Mouse (Mus musculus) embryo, embryonic 10.5 days (tissue): ENCODE data around the gene Ifi203.
"Not testable (repeated sequence)": the region's sequence is repeated elsewhere in the genome, so short reads cannot be mapped to it uniquely, and the experiment has no call there.

ENCODE experiments used
- DNase-seq: peaks from one replicate; pipeline ENCODE4 v3.0.0-alpha.2; 2015; ENCODE audit warnings: low spot score

Ifi203 gene

DNA sequence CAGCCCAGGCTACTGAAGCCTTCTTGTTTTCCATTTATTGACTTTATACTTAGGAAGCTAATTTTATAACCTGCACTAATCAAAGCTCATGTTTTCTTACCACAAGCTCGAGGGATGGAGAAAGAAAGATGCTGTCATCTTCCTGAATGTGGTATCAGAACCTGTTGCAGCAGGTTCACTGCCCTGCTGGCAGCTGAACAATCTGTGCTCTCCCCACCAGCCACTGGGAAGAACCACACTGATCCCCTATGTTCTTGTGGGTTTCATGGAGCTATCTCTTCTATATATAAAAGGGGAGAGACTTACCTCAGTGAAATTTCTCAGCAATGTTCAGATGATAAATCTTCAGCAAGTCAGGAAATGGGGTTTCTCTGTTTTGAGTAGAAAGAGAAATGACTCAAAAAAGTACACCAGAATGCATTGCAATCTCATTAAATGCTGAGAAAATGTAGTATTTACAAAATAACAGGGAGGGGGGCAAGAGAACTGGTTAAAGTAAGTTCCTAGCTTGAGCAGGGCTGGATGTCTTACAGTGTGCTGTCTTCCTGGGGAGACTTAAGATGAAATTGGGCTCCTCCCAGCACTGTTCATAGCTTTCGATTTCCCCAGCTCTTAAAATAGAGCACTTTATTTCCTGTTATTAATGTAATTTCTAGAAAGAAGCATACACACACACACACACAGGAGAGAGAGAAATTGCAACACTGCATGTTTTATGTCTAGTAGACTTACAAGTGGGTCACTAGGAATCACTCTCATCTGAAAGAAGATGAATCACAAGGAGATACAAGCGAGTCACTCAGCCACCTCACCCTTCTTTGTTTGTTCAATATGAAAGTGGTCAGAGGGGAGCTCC, at the start of gene Ifi203, which contains the start of gene Mndal:
Gene Ifi203, minus strand, starts transcription at position 749 of the 856 bp plus-strand sequence.
Gene Mndal, minus strand, starts transcription at position 568 of the 856 bp plus-strand sequence.
- not testable (repeated sequence) for DNase-seq

DNA sequence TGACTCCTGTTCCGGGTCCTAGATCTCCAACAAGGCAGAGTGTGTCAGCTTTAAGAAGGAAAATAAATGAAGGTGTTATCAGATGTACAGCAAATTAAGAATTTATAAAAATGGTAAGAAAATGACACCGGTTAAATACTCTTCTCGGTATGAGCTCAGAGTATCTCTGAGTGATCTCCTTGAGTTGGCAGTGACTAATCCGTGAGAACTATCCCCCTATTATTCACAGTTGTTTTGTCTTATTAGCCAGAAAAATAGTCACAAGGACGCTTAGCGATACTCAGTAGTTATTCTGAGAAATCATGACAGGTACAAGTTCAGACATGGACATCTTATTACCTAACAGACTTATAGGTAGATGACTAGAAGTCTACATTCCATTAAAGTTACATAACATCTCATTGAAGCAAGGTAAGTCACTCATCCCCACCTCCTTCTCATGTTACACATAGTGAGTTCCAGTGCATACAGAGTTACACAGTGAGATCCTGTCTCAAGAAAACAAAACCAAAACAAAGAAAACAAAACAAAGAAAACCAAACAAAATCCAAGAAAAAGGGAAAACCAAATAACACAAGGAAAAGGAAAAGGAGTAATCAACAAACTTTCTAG, 40.3 kb upstream of the Ifi203 start, which contains the start of gene Ifi202b:
Gene Ifi202b, minus strand, starts transcription at position 51 of the 612 bp plus-strand sequence.
- not testable (repeated sequence) for DNase-seq

DNA sequence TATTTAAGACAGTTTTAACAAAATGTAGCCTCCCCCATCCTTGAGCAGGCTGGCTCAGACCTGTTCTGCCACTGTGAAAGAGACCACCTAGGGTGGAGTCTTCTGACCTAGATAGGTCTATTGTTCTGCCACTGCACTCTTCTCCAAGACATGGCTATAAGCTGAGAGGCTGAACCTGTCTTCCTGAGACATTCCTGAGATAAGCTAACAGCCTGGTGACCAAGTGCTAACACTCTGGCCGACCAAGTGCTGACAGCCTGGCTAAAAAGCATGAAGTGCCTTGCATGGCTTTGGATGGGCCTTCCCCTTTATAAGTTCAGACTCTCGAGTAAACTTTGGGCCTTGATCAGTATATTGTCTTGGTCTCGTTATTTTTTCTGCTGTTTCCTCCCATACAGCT, 38.6 kb upstream of the Ifi203 start:
- DNase-seq, result not testable (repeated sequence)

DNA sequence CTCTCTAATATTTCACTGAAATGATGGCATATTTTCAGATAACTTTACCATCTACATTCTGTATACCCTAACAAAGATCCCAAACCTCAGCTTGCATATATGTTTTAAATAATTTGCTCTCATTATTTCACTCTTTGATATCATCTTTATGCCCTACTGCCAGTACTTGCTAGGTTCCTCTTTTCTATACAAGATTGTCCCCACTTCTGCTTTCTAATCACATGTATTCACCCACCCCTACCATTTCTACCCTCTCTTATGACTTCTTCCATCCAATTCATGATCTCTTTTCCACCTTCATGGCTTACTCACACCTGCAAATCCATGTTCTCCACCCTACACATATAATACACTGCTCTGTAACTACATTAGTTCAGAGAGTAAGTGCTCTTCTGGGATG, 35.1 kb upstream of the Ifi203 start:
- no peak for DNase-seq

DNA sequence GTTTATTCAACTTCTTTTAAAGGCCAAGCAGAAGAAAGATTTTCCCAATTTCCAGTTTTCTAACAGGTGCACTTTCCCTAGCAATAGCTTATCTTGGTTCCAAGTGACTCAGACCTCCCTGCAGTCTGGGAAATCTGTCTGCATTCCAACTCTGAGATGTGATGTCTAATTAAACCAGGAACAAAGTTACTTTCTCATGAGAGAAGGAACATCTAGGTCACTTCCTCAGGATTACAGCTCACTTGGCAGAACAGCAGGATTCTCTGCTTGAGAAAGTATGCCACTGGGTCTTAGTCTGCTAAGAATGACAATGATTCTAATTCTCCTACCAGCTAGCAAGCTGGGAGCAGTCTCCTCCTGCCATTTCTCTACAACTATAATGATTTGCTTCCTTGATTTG, 30.6 kb upstream of the Ifi203 start:
- no peak for DNase-seq

DNA sequence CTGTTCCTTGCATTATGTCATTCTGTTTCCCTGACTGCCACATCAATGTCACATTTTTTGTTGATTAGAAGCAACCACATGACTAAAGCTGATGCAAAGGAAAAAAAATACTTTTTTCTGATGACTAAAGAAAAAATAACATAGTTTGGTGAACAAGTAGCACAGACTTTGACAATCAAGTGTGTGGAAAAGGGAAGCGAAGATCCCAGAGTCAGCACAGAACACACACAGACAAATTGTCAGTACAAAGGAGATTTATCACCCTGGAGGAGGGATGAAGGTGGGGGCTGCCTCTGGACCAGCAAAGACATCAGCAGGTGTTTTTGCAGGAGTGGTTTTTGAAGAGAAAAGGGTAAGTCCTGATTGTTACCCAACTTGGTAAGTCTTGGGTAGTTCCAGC, 19.0 kb upstream of the Ifi203 start:
- DNase-seq, result not testable (repeated sequence)

DNA sequence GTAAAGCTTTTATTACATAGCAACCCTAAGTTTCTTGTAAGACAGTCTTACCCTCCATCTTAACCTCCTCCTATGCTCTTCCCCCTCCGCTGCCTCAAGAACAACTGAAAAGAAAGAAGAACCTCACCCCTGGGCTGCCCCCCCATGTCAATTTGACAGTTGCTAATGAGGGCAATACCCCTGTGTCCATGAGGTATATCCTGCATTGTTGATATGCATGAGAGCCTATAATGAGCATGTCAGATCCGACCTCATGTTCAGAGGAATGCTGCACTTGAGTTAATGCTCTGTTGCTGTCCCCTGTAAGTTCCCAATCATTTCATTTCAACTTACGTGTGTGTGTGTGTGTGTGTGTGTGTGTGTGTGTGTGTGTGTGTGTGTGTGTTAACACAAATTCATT, 17.5 kb upstream of the Ifi203 start:
- not testable (repeated sequence) for DNase-seq

DNA sequence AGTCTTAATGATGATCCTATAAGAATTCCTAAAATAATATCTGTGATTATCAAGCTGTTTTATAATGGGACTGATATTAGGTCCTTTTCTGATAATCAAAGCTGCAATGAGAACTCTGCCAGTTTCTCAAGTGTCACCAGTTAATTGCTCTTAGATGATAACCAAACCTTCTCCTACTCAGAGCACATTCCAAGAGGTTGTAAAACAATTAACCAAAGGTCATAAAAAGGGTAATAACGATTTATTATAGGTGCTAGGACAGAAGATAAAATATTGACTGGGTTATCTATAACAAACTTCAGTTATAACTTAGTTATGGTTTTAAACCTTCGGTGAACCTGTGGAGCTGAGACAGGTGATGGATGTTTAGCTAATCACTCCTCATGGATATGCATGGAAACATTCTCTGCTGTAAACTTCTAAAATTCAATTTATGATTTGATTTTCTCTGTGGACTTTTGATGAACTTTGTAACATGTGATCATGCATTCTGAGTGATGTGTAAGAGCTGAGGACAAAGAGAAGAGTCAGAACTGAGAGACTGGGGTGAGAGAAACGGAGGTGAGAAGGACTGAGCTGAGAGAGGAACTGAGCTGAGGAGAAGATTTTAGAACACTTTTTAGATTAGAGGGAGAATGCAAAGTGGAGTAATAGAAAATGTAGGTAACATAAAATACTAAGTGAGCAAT, 13.5 kb upstream of the Ifi203 start:
- DNase-seq, result not testable (repeated sequence)

DNA sequence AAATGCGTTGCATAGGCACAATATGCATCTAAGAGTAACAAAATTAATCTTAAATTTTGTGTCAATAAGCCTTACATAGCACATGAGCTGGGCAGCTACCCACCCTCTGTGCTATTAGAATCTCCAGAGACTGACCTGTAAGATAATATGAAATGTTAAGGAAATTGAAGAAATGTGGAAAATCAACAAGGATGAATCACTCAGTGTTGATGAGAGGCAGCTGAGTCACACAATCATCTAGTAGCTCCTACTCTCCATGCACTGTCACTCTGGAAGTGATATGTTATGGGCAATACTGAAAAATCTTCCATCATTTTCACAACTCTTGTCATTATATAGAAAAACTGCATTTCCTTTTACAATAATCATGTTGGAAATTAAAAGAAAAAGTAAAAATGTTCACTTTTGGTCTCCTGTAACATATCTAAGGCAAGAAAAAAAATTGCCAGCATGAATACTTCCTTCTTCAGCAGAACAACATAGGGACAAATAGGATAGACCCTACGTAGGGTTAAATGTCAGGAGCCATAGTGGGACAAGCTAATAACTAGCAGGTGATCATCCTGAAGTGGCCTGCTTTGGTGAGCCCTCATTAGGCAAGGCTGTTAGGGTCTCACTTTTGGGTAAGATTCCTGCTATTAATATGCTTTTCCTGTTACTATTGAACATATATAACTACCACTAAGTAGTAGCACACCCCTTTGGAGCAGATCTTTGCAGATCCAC, 12.8 kb upstream of the Ifi203 start:
- no peak for DNase-seq

DNA sequence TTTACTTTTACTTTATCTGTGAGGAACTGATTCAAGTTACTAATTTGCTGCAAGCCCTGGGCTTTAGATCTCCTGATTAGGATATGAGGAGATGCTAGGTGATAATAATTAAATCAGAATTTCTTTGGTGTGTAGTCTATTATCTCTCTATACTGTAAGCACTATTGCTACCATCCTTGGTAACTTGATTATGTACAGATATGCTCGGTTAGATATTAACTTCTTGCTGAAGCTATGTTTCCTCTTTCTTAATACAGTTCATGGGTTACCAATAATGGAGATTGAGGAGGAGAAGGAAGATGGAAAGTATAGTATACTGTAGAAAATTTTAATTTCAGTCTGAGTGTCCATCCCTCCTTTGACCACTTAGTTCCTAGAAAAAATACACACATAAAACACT, 11.1 kb upstream of the Ifi203 start:
- DNase-seq, result no peak

DNA sequence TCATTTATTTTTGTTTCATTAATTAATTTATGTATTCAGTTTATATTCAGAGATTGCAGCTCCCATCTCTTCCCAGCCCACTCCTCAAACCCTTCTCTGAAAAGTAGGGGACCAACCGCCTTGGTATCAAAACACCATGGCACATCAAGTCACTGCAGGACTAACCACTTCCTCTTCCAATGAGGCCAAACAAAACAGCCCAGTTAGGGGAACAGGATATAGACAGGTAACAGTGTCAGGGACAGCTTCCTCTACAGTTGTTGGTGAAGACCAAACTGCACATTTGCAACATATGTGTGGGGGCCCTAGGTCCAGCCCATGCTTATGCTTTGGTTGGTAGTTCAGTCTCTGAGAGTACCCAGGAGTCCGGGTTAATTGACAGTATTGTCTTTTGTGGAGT, 6.6 kb upstream of the Ifi203 start:
- DNase-seq, result not testable (repeated sequence)

DNA sequence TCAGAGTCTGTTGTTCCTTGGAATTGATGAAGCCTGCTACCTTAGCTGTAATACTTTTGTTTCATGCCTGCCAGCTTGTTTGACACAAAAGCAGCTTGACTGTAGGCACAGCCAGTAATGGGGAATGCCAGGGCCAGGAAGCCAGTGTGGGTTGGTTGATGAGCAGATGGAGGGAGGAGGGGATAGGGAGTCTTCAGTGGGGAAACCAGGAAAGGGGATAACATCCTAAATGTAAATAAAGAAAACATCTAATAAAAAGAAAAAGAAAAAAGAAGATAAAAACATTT, 251 bp upstream of the Ifi203 start:
- DNase-seq, result not testable (repeated sequence)

DNA sequence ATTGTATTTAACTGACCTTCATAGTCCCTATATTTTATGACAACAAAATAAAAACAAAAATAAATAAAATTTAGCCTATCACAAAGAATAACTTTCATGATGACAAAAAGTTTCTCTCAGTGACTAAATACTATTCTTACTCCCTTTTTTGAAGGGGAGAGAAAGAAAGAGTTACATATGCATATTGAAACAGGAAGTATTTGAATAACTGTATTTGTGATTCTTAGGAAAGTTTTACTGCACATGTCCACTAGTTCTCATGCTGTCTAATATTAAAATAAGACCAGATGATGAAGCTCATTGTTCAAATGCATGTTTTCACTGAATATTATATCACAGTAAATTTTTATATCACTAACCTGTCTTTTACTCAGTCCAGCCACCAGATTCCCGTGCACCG, 950 bp downstream of the Ifi203 start:
- not testable (repeated sequence) for DNase-seq

DNA sequence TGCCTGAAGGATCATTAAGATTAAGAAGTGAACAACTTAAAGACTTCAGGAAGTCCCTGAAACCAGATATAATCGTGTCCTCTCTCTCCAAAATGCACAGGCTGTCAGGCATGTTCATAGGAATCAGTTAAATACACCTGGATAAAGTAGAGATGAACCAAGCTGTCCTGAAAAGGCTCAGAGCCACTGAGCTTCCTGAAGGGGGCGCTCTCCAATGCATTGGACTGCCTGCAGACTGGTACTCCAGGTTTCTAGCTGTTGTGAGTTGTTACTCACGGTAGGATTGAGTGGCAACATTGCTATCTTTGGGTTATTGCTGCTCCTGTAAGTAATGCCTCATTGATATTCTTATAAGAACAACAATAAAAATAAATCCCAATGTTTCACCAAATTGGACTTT, 23.2 kb downstream of the Ifi203 start:
- DNase-seq, result not testable (repeated sequence)

DNA sequence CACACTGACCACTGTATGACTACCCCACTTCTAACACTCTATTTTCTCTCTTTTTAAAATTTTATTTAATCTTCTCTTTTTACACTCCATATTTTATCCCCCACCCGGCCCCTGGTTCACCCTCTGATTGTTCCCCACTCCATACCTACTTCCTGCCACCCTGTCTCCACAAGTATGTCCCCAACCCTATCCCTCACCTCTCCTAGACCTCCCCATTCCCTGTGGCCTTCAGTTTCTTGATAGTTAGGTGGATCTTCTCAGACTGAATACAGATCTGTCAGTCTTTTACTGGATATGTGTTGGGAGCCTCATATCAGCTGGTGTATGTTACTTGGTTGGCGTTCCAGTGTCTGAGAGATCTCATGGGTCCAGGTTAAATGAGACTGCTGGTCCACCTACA, 27.9 kb downstream of the Ifi203 start:
- DNase-seq, result no peak

DNA sequence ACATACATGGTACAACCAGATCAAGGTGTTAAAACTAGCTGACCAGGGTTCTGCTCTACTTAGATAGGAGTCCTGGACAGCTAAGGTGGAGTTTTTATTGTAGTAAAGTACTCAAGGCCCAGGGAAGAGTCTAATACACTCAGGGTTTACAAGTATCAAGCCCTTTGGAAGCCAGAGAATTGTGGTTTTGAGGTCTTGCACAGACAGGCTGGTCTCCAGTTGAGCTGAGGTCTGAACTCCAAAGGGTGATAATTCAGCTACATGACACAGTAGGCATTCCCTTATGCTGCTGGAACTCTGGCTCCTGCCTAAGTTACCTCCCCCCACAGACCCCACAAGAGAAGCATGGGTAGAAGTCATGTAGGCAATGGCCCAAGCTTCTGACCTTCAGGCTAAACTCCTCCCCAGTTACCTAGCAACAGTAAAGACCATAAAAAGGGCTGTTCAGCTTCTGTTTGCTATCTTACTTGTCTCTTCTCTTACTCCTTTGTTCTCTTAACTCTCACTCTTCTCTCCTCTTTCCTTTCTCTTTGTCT, 29.1 kb downstream of the Ifi203 start:
- DNase-seq, result not testable (repeated sequence)

DNA sequence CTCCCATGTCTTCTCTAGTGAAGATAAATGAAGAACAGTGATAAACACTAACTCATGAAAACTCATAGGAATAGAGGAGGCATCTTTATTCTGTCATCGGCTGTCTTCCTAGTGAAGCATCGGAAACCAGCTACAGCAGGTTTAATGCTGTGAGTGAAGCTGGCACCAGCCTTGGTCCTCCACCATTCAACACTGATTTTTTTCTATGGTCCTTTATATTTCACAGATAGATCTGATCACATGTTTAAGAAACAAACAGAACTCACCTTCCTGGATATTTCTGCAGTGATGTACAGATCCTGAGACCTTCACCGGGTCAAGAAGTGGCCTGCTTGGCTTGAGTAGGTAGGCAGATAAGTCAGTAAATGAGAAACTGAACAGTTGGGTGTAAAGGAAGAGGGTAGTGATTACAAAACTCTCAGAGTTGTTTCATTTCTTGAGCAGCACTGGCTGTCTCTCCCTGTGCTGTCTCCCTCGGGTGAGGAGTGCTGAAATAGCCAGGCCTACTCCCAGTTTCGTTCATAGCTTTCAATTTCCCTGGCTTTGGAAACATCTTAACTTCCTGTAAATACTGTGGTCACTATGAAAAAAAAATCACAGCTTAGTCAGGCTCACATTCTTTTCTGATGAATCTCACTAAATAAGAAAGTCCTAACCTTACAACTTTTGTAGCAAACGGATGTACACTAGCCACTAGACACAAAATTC, 29.8 kb downstream of the Ifi203 start, which contains the start of gene Ifi211:
Gene Ifi211, minus strand, starts transcription at position 499 of the 708 bp plus-strand sequence.
- not testable (repeated sequence) for DNase-seq

DNA sequence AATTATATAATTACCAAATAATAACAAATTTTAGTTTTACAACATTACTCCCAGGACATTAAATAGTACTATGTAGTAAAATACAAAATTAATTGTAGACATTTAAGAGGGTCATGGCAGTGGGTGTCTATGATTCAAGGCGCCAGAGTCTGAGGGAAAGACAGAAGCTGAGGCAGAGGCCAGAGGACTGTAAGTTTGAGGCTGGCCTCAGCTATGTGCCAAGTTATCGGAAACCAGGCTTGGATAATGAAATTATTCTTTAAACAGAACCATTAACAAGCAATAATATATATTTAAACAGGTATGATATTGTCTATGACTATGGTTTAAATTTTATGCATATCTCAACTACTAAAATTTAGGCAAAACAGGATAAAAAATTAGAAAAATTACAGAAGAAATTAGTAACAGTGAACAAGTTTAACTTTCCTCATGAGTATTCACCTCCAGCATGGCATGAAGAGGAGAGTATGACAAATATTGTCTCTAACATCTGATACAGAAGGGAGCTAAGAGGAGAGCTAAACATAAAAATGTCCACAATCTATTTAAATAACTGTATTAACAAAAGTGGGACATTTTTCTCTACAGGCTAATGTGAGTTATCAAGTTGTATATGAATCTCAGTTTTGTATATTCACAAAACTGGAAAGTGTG, 30.5 kb downstream of the Ifi203 start:
- no peak for DNase-seq

DNA sequence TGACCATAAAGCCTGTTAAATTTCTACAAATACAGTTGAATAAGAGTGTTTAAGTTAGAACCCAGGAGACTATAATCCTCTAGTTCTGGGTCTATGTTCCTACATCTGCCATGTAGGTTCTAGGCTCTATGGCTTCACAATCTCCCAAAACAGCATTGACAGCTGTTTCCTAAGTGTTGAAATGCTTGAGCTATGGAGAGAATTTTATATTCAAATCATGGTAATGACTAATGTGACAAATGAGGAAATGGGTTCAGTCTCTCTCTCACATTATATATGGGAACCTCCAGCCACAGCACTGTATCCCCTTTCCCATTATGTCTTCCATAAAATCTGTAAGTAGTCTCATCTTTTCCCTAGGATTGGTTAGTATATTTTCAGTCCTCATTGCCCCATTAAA, 34.1 kb downstream of the Ifi203 start:
- DNase-seq, result not testable (repeated sequence)

DNA sequence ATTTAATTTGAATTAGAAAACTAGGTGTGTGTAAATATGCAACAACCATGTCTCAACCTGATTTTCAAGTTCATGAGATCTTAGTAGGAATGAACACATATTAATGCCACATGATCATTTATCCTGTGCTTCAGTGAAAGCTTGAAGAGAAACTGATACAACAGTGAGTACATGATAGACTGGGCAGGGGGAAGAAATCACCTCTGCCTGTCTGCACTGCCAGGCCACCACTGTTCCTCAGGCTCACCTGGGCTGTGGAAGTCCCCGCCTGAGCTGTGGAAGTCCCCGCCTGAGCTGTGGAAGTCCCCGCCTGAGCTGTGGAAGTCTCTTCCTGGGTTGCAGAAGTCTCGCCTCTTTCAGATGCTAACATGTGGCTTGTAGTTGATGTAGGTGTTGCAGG, 36.6 kb downstream of the Ifi203 start:
- DNase-seq, result not testable (repeated sequence)

DNA sequence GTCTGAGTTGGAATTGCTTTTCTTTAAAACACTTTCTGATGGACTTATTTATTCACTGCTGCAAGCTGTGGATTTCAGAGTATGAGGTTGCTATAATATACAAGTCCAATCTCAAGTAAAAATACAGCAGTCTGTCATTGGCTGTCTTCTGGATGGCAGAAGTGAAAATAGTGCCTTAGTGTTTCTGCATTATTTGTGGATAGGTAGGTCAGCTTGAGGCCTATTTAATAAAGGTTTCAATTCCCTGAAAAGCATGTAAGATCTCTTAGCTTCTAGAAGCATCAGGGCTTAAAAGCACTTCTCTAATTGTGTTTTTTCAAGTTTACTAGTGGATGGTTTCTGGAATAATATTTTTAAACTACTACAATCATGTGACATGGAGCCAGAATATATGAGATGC, 52.7 kb downstream of the Ifi203 start:
- not testable (repeated sequence) for DNase-seq
